Mouse (Mus musculus) common myeloid progenitor, adult 5-6 weeks (primary cell): Measurements from ENCODE around the gene Mga. TPM values are rescaled to one million over a fixed set of nuclear protein-coding genes. Genes with fewer than 3 reads are reported as not detected.

Source experiments
- ATAC-seq: replicated peaks from 2 replicates; pipeline ENCODE4 v1.8.0; 2016; ENCODE audit warnings: low read depth, mild to moderate bottlenecking, moderate TSS enrichment, inconsistent platforms; ENCODE audit not compliant: poor library complexity, severe bottlenecking
- total RNA-seq: library from RNA; stranded (forward); fragments of 200-1000, 187-1606 nt; gene quantifications from 2 replicates; pipeline ENCODE4 v1.2.3, GENCODE M21; 2017

The Mga gene
- total RNA-seq = 78.8 and 103 TPM in 2 replicates

- peak; percentile 95 for ATAC-seq
Observed at GRCm38 (mm10) chr2:119897090-119897732, at the start of gene Mga. Gene Mga (plus strand): TSS chr2:119897228.

- ATAC-seq = no peak
Observed at GRCm38 (mm10) chr2:119853811-119854210, 43.2 kb upstream of the Mga start.

GRCm38 (mm10) chr2:119855310-119855850 is 41.6 kb upstream of the Mga start:
- ATAC-seq = no peak

- ATAC-seq = no peak
Observed at GRCm38 (mm10) chr2:119857341-119857740, 39.7 kb upstream of the Mga start.

- no peak for ATAC-seq
Observed at GRCm38 (mm10) chr2:119864484-119864883, 32.5 kb upstream of the Mga start.

GRCm38 (mm10) chr2:119872371-119873104 is 24.5 kb upstream of the Mga start:
- peak; percentile 61 for ATAC-seq

- peak; percentile 76 for ATAC-seq
Observed at GRCm38 (mm10) chr2:119873105-119873464, 23.9 kb upstream of the Mga start.

GRCm38 (mm10) chr2:119875981-119876380 is 21.0 kb upstream of the Mga start:
- ATAC-seq = no peak

GRCm38 (mm10) chr2:119887201-119887600 is 9.8 kb upstream of the Mga start:
- ATAC-seq = no peak

- ATAC-seq = peak; percentile 30
Observed at GRCm38 (mm10) chr2:119896553-119897089, 407 bp upstream of the Mga start.

GRCm38 (mm10) chr2:119898141-119898594 is 1.1 kb downstream of the Mga start:
- ATAC-seq = peak; percentile 55

- ATAC-seq = no peak
Observed at GRCm38 (mm10) chr2:119916007-119916406, 19.0 kb downstream of the Mga start.

- no peak; the same call in 1 of the 2 replicates for ATAC-seq
Observed at GRCm38 (mm10) chr2:119917631-119918369, 20.8 kb downstream of the Mga start.

- peak; percentile 42 for ATAC-seq
Observed at GRCm38 (mm10) chr2:119970571-119970970, 73.5 kb downstream of the Mga start.

- ATAC-seq = no peak
Observed at GRCm38 (mm10) chr2:119971316-119971715, 74.3 kb downstream of the Mga start.

- ATAC-seq = peak; percentile 98
Observed at GRCm38 (mm10) chr2:119971837-119972536, 75.0 kb downstream of the Mga start.

- ATAC-seq = no peak
Observed at GRCm38 (mm10) chr2:119972537-119972879, 75.5 kb downstream of the Mga start, which contains the start of gene Mapkbp1. Gene Mapkbp1 (plus strand): TSS chr2:119972699.

GRCm38 (mm10) chr2:119980343-119980986 is 83.4 kb downstream of the Mga start:
- ATAC-seq = no peak

- ATAC-seq = no peak
Observed at GRCm38 (mm10) chr2:119981631-119982030, 84.6 kb downstream of the Mga start.
